Mouse (Mus musculus) mature B cell (primary cell): ENCODE results near the gene Nynrin.

Experiments used
- in situ Hi-C: fragments of 300-500 bp; cut with MboI; formaldehyde crosslinking; loops from 2 replicates; pipeline ENCODE4 v1.14.3; 2019

Gene Nynrin

GRCm38 (mm10) chr14:55853621-55854285 is at the start of gene Nynrin:
Gene Nynrin, plus strand, starts transcription at chr14:55854010.
- in situ Hi-C loops = no loop called here

- in situ Hi-C loops = no loop called here
Measured at GRCm38 (mm10) chr14:55814885-55815284, 38.9 kb upstream of the Nynrin start.

- in situ Hi-C loops = no loop called here
Measured at GRCm38 (mm10) chr14:55815310-55815751, 38.5 kb upstream of the Nynrin start.

GRCm38 (mm10) chr14:55819845-55820405 is 33.9 kb upstream of the Nynrin start:
- in situ Hi-C loops = no loop called here

GRCm38 (mm10) chr14:55820576-55820975 is 33.2 kb upstream of the Nynrin start:
- in situ Hi-C loops = no loop called here

DNA sequence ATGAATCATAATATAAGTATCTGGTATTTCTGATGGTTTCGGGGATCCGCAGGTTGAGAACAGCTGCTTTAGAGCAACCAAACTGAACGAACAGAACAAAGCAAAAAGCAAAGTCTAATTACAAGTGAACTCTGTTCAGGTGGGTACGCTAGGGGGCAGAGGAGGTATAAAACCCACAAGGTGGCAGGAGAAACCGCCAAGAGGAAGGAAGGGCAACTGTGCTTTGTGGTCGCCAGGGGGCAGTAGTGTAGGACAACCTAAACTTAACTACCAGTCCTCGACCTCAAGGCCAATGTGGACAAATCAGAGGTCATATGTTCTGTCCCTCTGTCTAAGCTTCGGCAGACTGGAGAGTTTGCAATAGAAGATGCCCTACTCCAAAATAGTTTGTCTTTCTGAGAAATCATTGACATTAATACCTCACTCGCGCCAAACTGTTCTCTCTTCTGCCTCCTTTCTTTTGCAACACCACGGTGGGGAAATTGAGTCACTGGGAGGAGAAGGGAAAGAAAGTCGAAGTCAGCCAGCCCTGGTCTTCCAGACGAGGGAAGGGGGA is 31.3 kb upstream of the Nynrin start:
- in situ Hi-C loops = no loop called here

GRCm38 (mm10) chr14:55822991-55823762 is 30.6 kb upstream of the Nynrin start, which contains the start of gene Nfatc4:
Gene Nfatc4, plus strand, starts transcription at chr14:55823144.
- in situ Hi-C loops = no loop called here

DNA sequence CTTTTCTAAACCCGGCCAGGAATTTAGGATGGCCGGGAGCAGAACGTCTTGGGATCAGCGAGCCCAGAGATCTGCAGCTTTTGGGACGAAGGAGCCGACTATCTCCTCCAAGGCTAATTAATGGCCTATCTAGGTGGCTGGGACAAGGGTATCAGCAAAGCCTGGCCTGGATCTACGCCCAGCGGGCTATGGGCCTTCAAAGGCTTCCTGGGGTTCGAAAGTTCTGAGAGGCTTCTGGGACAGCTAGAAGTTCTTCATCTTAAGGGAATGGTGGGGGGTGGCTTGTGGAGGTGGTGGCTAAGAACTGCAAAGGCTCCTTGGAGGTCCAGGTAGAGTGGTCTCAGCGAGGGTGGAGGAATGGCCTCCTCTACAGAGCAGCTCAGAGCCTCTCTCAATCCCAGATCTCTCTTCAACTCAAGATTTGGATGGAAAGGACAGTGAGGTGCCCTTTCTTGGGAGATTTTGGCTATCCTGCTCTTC is 29.8 kb upstream of the Nynrin start:
- in situ Hi-C loops = no loop called here

DNA sequence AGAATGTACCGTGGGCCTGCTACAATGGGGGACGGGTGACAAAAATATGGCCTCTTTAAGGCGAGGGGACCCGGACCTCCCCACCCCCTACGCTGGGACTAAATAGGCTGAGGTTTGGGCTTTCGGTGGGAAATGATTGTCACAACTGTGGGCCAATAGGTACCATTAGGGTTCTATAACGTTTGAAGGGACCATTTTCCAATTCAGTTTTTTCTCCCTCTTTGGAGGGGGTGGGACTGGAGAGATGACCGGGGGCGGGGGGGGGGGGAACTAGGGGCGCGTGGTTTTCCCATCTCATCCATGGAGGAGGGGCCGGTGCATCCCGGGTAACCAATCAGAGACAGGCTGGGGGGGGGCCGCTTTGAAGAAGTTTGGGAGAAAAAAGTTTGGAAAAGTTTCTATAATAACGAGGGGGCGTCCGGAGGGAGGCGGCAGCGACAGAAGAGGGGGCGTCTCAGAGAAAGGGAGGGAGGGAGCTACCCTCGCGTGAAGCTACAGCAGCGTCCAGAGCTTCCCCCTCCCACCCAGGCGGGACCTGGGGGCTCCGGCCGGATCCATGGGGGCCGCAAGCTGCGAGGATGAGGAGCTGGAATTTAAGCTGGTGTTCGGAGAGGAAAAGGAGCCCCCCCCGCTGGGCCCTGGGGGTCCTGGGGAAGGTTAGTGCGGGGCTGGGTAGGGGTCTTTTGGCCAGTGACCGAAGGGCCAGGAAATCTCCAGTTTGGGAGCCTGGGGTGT is 29.2 kb upstream of the Nynrin start:
- in situ Hi-C loops = no loop called here

DNA sequence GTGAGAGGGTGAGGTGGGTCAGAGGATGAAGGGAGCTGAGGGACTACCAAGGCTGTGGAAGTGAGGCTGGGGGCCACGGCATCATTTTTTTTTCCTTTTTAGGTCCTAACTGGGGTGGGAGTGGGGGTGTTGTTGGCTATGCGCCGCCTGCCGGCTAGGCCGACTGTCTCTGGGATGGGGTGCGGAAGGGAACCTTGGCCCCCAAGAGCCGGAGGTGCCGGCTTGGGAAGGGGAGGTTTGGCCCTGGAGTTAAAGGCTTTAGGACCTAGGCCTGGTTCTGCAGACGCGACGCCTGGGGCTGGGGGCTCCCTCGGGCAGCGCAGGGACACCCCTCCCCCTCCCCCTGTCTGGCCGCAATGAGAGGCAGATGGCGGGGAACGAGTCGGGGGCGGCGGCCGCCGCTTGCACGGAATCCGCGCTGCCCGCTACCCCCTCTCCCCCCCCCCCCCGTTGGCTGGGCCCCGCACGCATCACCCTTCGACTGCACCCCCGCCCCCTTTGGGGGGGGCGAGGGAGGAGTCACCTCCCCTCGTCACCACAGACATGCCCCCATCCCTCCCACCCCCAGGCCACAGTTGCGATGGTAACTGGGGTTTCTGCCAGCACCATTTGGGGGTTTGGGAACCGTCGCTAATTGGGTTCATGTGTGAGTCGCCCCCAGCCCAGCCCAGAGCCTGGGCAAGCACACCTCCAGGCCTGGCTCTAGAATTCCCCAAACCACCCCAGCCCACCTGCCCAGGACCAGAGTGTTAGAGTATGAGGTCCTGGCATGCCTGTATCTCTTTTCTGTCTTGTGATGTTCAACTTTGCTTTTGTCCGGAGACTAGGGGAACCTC is 28.4 kb upstream of the Nynrin start:
- in situ Hi-C loops = no loop called here

GRCm38 (mm10) chr14:55826142-55826541 is 27.7 kb upstream of the Nynrin start:
- in situ Hi-C loops = no loop called here

DNA sequence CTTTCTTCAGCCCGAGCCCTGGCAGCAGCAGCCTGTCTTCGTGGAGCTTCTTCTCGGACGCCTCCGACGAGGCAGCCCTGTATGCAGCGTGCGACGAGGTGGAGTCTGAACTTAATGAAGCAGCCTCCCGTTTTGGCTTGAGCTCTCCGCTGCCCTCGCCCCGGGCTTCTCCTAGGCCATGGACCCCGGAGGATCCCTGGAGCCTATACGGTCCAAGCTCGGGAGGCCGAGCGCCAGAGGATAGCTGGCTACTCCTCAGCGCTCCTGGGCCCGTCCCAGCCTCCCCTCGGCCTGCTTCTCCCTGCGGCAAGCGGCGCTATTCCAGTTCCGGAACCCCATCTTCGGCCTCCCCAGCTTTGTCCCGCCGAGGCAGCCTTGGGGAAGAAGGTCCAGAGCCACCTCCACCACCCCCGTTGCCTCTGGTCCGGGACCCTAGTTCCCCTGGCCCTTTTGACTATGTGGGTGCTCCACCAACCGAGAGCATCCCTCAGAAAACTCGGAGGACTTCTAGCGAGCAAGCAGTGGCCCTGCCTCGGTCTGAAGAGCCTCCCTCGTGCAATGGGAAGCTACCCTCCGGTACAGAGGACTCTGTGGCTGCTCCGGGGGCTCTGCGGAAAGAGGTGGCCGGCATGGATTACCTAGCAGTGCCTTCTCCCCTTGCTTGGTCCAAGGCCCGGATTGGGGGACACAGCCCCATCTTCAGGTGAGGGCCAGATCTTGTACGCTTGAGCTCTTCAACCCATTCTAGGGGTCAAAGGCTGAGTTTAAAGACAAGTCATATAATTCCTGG is 27.1 kb upstream of the Nynrin start:
- in situ Hi-C loops = no loop called here

DNA sequence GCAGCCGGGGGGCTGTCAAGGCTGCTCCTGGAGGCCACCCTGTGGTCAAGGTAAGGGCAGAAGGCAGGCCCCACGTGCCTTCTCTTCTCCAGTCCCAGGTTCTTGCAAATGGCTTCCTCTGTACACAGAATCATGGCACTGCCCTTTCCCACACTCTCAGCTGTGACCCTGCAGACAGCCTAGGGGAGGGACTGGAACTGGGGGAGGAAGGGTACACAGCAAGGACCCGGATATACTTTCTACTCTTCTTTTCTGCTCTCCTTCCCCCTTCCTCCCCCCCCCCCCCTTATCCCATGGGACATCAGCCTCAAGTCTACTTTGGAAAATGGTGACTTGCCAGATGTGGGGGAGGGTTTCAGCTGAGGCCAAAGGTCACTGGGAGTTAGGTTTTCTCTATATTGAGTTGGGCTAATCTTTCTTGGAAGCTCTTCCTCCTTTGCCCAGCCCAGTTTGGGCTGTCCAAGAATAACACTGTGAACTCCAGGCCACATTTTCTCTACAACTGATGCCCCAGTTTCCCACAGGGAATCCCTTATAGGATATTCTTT is 25.0 kb upstream of the Nynrin start:
- in situ Hi-C loops = no loop called here

DNA sequence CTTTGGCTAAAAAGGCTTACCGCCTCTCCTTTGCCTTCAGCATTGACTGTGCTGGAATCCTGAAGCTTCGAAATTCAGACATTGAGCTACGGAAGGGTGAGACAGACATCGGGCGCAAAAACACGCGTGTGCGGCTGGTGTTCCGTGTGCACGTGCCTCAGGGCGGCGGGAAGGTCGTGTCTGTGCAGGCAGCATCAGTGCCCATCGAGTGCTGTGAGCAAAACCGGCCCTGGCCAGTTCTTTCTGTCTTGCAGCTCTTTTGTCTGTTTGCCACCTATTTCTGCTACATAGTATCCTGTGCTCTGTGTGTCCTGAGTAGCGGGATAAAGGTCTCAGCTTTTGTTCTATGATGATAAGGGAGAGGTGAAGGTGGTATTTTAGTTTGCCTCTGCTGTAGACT is 24.0 kb upstream of the Nynrin start:
- in situ Hi-C loops = no loop called here

- in situ Hi-C loops = no loop called here
Measured at GRCm38 (mm10) chr14:55830331-55830730, 23.5 kb upstream of the Nynrin start.

DNA sequence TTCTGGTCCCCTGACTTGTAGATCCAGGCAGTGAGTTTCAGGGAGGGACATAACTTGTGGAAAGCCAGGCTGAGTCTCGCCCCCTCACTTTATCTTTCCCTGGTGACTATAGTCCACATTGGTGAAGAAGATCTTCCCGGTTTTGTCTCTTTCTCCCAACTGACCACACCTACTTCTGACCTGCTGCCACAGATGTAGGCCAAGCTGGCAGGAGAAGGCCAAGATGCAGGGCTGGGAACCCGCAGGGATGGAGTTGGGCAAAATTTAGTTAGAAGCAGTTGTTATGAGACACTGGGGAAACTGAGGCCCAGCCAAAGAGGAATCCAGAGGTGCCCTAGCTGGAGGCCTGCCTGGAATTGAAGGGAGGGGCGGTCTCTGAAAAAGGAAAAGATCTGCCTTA is 20.7 kb upstream of the Nynrin start:
- in situ Hi-C loops = no loop called here

- in situ Hi-C loops = no loop called here
Measured at GRCm38 (mm10) chr14:55834808-55835533, 18.8 kb upstream of the Nynrin start.

DNA sequence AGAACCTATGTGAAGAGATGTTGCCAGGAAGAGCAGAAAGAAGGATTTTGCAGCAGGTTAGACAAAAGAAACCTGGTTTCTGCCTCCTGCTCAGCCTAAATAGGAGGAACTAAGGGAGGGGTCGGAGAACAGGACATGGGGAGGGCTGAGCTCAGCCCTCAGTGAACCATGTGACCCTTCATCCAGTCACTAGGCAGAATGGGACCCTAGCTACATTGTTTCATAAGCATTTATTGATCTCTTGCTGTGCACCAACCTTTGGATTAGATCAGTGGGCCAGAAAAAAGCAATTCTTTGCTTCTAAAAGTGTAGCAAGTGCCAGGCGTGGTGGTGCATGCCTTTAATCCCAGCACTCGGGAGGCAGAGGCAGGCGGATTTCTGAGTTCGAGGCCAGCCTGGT is 15.5 kb upstream of the Nynrin start:
- in situ Hi-C loops = no loop called here

DNA sequence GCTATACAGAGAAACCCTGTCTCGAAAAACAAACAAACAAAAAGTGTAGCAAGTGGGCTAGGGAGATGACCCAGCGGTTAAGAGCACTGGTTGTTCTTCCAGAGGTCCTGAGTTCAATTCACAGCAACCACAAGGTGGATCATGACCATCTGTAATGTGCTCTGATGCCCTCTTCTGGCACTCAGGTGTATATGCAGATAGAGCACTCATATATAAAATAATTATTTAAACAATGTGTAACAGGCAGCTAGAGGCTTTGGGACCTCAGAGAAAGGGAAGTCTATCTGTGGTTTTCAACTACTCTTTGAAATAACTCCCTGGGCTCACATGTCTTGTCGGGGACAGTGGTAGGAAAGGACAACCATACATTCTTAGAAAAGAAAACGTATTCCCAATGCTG is 15.1 kb upstream of the Nynrin start:
- in situ Hi-C loops = no loop called here
